Mouse (Mus musculus) embryonic facial prominence, embryonic 12.5 days (tissue): ENCODE data around the gene Zfp983. TPM values are rescaled to one million over a fixed set of nuclear protein-coding genes. Genes with fewer than 3 reads are reported as not detected.
"Not testable (repeated sequence)": the region's sequence is repeated elsewhere in the genome, so short reads cannot be mapped to it uniquely, and the experiment has no call there.

Source experiments
- ATAC-seq: fragments of 200-750 bp; cut with Nextera tagmentation; 2 replicates; pipeline ENCODE4 v1.8.0; 2017; ENCODE audit not compliant: insufficient number of reproducible peaks, insufficient read depth, low FRiP score, low TSS enrichment
- H3K27ac ChIP-seq: fragments of 300-500 bp; sonication (generic); 2 replicates; pipeline ENCODE4 v1.5.1; 2016; ENCODE audit warnings: mild to moderate bottlenecking
- H3K27me3 ChIP-seq: fragments of 300-500 bp; sonication (generic); 2 replicates; pipeline ENCODE4 v1.6.1; 2016; ENCODE audit warnings: mild to moderate bottlenecking, moderate library complexity
- H3K36me3 ChIP-seq: fragments of 300-500 bp; sonication (generic); 2 replicates; pipeline ENCODE4 v1.6.1; 2016; ENCODE audit warnings: mild to moderate bottlenecking
- H3K4me1 ChIP-seq: fragments of 300-500 bp; sonication (generic); 2 replicates; pipeline ENCODE4 v1.6.1; 2016
- H3K4me2 ChIP-seq: fragments of 300-500 bp; sonication (generic); replicated peaks from 2 replicates; pipeline ENCODE4 v1.6.1; 2016; ENCODE audit warnings: mild to moderate bottlenecking, moderate library complexity
- H3K4me3 ChIP-seq: fragments of 300-500 bp; sonication (generic); 2 replicates; pipeline ENCODE4 v1.5.1; 2016; ENCODE audit warnings: mild to moderate bottlenecking
- H3K9ac ChIP-seq: fragments of 300-500 bp; sonication (generic); 2 replicates; pipeline ENCODE4 v1.6.1; 2016; ENCODE audit warnings: mild to moderate bottlenecking, moderate library complexity
- H3K9me3 ChIP-seq: fragments of 300-500 bp; sonication (generic); 2 replicates; pipeline ENCODE4 v1.6.1; 2016; ENCODE audit warnings: mild to moderate bottlenecking, moderate library complexity
- WGBS: fragments of 180-500 bp; shearing (Covaris S2); methylation state at CpG from one replicate; pipeline ENCODE4 v1.1.7; 2016; 5-methylcytosine and 5-hydroxymethylcytosine counted together
- polyA plus RNA-seq: library from polyadenylated mRNA; unstranded; fragments of >200 nt; fragmentation: Nextera tagmentation; extraction: Ambion mirVana; gene quantifications from 2 replicates; pipeline ENCODE4 v1.2.1, GENCODE M21; 2016

Zfp983 gene
- polyA plus RNA-seq, result 5.5 and 6.7 TPM in 2 replicates

DNA sequence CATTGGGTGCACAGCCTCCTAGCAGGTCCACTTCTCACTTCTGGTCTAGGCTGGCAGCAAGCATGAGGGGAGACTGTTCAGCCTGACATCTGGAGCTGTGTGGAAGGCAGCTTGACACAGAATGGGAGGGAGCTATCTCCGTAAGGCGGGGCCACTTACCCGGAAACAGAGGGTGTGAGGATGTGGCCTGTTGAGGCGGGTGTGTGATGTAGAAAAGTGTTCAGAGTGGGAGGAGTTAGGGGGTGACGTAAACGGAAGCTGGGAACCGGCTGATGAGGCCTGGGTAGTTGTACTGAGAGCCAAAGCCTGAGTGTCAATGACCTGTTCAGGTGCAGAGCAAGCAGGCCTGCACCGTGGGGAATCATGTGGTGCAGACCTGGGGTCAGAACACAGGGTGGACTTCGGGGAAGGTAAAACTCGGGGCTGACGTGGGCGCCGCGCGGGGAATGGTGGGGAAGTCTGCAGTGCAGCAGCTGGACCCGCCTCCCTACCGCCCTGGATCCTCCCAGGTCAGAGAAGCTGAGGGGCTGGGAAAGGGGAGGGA is at the start of gene Zfp983:
Gene Zfp983, plus strand, starts transcription at position 261 of the 544 bp plus-strand sequence.
- H3K36me3 ChIP-seq, H3K4me1 ChIP-seq, H3K9me3 ChIP-seq, H3K27me3 ChIP-seq: not testable (repeated sequence)
- 0% methylated on average over 17 of the region's 17 CpGs for WGBS
- H3K4me3 ChIP-seq, result peak within 1 kb of the TSS; percentile 44
- peak; percentile 99 for ATAC-seq
- peak within 1 kb of the TSS; percentile 43 for H3K4me2 ChIP-seq
- H3K27ac ChIP-seq, result peak within 1 kb of the TSS; percentile 69
- peak within 1 kb of the TSS; percentile 15; the same call in 1 of the 2 replicates for H3K9ac ChIP-seq

GRCm38 (mm10) chr17:21616356-21616755 is 34.1 kb upstream of the Zfp983 start:
- Histone ChIP-seq H3K27me3 (no peaks in the 10 kb centered on the region), H3K4me1 (no peaks in the 10 kb centered on the region), H3K27ac (no peak overlapping the region), H3K36me3 (no peaks in the 10 kb centered on the region), H3K9ac (no peak overlapping the region), H3K4me3 (no peak overlapping the region), H3K9me3 (no peaks in the 10 kb centered on the region), H3K4me2 (no peak overlapping the region)
- WGBS, result 79% methylated on average over 3 of the region's 3 CpGs
- ATAC-seq, result no peak

GRCm38 (mm10) chr17:21617352-21617751 is 33.1 kb upstream of the Zfp983 start:
- H3K4me1 ChIP-seq, result no peaks in the 10 kb centered on the region
- no peak overlapping the region for H3K9ac ChIP-seq
- H3K9me3 ChIP-seq, result no peaks in the 10 kb centered on the region
- H3K27me3 ChIP-seq, result no peaks in the 10 kb centered on the region
- WGBS, result 10% methylated on average over 9 of the region's 9 CpGs
- peak overlapping the region; percentile 24 for H3K4me2 ChIP-seq
- no peaks in the 10 kb centered on the region for H3K36me3 ChIP-seq
- ATAC-seq, result no peak
- H3K27ac ChIP-seq, result no peak overlapping the region
- H3K4me3 ChIP-seq, result no peak overlapping the region

- H3K27me3 ChIP-seq, result no peaks in the 10 kb centered on the region
- no peak overlapping the region for H3K4me2 ChIP-seq
- H3K4me1 ChIP-seq, result no peaks in the 10 kb centered on the region
- no peaks in the 10 kb centered on the region for H3K36me3 ChIP-seq
- no peak overlapping the region for H3K27ac ChIP-seq
- no CpG with 5 or more reads among the region's 3 CpGs for WGBS
- ATAC-seq, result no peak
- H3K9me3 ChIP-seq, result no peaks in the 10 kb centered on the region
- H3K4me3 ChIP-seq, result no peak overlapping the region
- no peak overlapping the region for H3K9ac ChIP-seq
Measured at GRCm38 (mm10) chr17:21623647-21624046, 26.8 kb upstream of the Zfp983 start.

DNA sequence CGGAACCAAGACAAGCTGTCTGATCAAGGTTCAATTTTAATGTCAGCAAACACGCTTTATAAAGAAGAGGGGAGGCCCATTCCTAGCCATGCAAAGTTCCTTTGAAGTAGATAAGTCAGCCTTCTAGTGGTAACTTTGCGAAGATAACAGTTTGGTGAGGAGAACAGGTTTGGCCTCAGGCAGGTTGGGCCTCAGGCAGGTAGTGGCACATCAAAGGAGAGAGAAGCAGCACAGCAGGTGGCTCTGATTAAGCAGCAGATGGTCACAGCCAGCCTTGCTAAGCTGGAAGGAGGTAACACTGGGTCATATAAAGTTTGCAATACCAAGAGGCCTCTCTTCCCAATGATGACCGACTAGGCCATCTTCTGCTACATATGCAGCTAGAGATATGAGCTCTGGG is 14.7 kb upstream of the Zfp983 start:
- H3K9me3 ChIP-seq, H3K4me2 ChIP-seq, ATAC-seq, H3K9ac ChIP-seq, H3K27me3 ChIP-seq, H3K4me3 ChIP-seq, H3K27ac ChIP-seq, H3K36me3 ChIP-seq, H3K4me1 ChIP-seq: not testable (repeated sequence)
- WGBS, result 61% methylated on average over 4 of the region's 4 CpGs

DNA sequence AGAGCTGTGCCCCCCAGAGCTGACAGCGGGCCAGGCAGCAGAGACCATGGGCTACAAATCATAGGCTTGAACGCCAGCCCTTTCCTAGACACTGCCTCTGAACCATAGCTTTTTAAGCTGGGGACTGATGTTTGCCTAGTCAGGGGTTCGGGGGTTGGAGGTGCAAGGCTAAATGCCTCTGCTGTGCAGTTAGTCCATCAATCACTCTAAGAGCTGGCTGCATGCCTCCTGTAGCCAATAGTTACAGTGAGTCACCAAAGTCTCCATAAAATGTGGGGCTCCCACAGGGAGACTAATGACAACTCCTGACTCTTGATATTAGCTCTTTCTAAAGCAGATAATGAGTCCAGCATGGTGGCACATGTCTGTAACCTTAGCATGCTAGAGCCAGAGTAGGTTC is 1.6 kb upstream of the Zfp983 start:
- 79% methylated on average over 3 of the region's 3 CpGs for WGBS
- no peaks in the 10 kb centered on the region for H3K4me1 ChIP-seq

DNA sequence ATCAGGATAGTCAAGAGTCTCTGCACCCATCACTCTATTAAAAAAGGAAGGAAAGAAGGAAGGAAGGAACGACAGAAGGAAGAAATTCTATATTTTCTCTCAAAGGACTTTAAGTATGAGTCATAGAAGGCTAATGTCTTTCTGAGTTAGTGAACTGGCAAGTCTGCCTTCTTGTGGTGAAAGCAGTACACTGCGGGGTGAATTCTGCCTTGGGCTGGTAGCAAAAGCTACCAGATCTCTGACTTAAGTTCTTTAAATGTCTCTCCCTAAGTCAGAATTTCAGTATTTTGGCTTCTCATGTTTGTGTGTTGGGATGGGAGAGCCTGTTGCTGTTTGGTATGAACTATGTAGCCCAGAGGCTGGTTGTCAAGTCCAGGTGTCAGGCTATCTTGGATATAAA is 488 bp upstream of the Zfp983 start:
- Histone ChIP-seq H3K27ac (peak overlapping the region; percentile 69), H3K9me3 (no peaks in the 10 kb centered on the region), H3K36me3 (no peaks in the 10 kb centered on the region), H3K9ac (peak overlapping the region; percentile 15; the same call in 1 of the 2 replicates), H3K4me3 (peak overlapping the region; percentile 44), H3K4me1 (no peaks in the 10 kb centered on the region), H3K27me3 (no peaks in the 10 kb centered on the region), H3K4me2 (peak overlapping the region; percentile 43)
- peak; percentile 4; the same call in 1 of the 2 replicates for ATAC-seq
- WGBS, result 31% methylated on average over 2 of the region's 2 CpGs

More for the DNA sequence above, 1.6 kb upstream of the Zfp983 start:
- H3K4me2 ChIP-seq, result no peak overlapping the region
- H3K36me3 ChIP-seq, result no peaks in the 10 kb centered on the region
- no peak overlapping the region for H3K9ac ChIP-seq
- ATAC-seq, result no peak
- no peaks in the 10 kb centered on the region for H3K27me3 ChIP-seq
- no peaks in the 10 kb centered on the region for H3K9me3 ChIP-seq
- H3K27ac ChIP-seq, result no peak overlapping the region
- H3K4me3 ChIP-seq, result no peak overlapping the region

GRCm38 (mm10) chr17:21678826-21679225 is 28.4 kb downstream of the Zfp983 start:
- not testable (repeated sequence) for H3K4me1 ChIP-seq, H3K9me3 ChIP-seq, H3K27ac ChIP-seq, H3K9ac ChIP-seq, H3K36me3 ChIP-seq, H3K4me3 ChIP-seq, H3K27me3 ChIP-seq, ATAC-seq, H3K4me2 ChIP-seq
- 13% methylated on average over 1 of the region's 1 CpGs for WGBS

GRCm38 (mm10) chr17:21679273-21680018 is 29.0 kb downstream of the Zfp983 start:
- WGBS, result 6% methylated on average over 9 of the region's 9 CpGs

DNA sequence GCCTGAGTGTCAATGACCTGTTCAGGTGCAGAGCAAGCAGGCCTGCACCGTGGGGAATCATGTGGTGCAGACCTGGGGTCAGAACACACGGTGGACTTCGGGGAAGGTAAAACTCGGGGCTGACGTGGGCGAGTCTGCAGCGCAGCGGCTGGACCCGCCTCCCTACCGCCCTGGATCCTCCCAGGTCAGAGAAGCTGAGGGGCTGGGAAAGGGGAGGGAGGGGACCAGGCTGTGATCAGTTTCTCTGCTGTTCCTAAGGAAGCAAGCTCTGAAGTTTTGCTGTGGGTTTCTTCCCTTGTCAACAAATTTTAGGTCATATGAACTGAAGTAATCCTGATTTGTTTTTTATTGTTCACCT is 29.6 kb downstream of the Zfp983 start:
- peak; percentile 92 for ATAC-seq
- Histone ChIP-seq H3K4me3 (peak overlapping the region; percentile 47), H3K4me2 (peak overlapping the region; percentile 52), H3K9ac (peak overlapping the region; percentile 33; the same call in 1 of the 2 replicates)
- WGBS, result under 1% methylated on average over 10 of the region's 10 CpGs
- not testable (repeated sequence) for H3K27ac ChIP-seq, H3K4me1 ChIP-seq, H3K9me3 ChIP-seq, H3K27me3 ChIP-seq, H3K36me3 ChIP-seq

More at GRCm38 (mm10) chr17:21679273-21680018, 29.0 kb downstream of the Zfp983 start:
- Histone ChIP-seq H3K9me3 (no peaks in the 10 kb centered on the region), H3K27me3 (no peaks in the 10 kb centered on the region), H3K9ac (peak overlapping the region; percentile 33; the same call in 1 of the 2 replicates), H3K4me2 (peak overlapping the region; percentile 52), H3K4me3 (peak overlapping the region; percentile 47), H3K4me1 (no peaks in the 10 kb centered on the region), H3K27ac (0 out of 2 replicates have a peak overlapping the region, but pooled peaks have one; percentile 65), H3K36me3 (no peaks in the 10 kb centered on the region)
- peak; percentile 99 for ATAC-seq

- no peak for ATAC-seq
- Histone ChIP-seq H3K4me3 (no peak within 1 kb of the TSS), H3K4me2 (no peak within 1 kb of the TSS), H3K36me3 (peaks cover 17% of the 10 kb centered on the region), H3K9me3 (no peaks in the 10 kb centered on the region), H3K9ac (no peak within 1 kb of the TSS), H3K27me3 (no peaks in the 10 kb centered on the region), H3K4me1 (no peaks in the 10 kb centered on the region), H3K27ac (no peak within 1 kb of the TSS)
- 84% methylated on average over 3 of the region's 3 CpGs for WGBS
Measured at GRCm38 (mm10) chr17:21691560-21691959, 41.1 kb downstream of the Zfp983 start, which contains the start of gene Gm10226. Gm10226 (plus strand) TSS chr17:21691860.

- ATAC-seq, result no peak
- Histone ChIP-seq H3K4me3 (no peak overlapping the region), H3K27ac (no peak overlapping the region), H3K27me3 (no peaks in the 10 kb centered on the region), H3K9ac (no peak overlapping the region), H3K9me3 (no peaks in the 10 kb centered on the region), H3K4me2 (no peak overlapping the region), H3K4me1 (no peaks in the 10 kb centered on the region), H3K36me3 (peaks cover 17% of the 10 kb centered on the region)
- WGBS, result 80% methylated on average over 3 of the region's 3 CpGs
Measured at GRCm38 (mm10) chr17:21693342-21693741, 42.9 kb downstream of the Zfp983 start.
